Mouse (Mus musculus): ENCODE results near the gene Clasp1. TPM values are rescaled to one million over a fixed set of nuclear protein-coding genes. Genes with fewer than 3 reads are reported as not detected.

Clasp1 gene
- total and polyA plus RNA-seq, 2 experiments from 2014 or later, result 106 to 366 TPM

DNA sequence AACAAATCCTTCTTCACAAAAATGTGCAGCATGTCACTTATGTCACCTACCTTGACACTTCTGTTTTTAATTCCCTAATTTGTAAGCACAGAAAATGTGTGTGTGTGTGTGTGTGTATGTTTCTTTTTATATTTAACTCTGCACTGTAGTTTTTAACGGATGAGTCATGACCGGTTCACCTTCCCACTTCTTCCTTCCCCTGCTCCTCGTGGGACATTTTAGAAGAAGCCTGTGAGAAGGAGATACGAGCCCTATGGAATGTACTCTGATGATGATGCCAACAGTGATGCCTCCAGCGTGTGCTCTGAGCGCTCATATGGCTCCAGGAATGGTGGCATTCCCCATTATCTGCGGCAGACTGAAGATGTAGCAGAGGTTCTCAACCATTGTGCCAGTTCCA lies 154.0 kb downstream of the Clasp1 start:
- Histone ChIP-seq H3K9ac (replicated peaks; ENCODE audit: low read depth, low read length) (no peak overlapping the region), H3K9me3 (replicated peaks; ENCODE audit: control insufficient read depth, low read length) (no peaks in the 10 kb centered on the region), H3K27me3 (ENCODE audit: control insufficient read depth, insufficient read depth, low read length) (no peaks in the 10 kb centered on the region), H3K4me1 (ENCODE audit: control insufficient read depth, insufficient read depth) (no peaks in the 10 kb centered on the region), H3K36me3 (replicated peaks; ENCODE audit: control insufficient read depth, insufficient read depth, low read length) (peaks cover 90% of the 10 kb centered on the region), H3K4me2 (ENCODE audit: low read depth, low read length) (no peak overlapping the region), H3K4me3 (ENCODE audit: low read depth, low read length) (no peak overlapping the region), H3K27ac (ENCODE audit: low read depth) (no peak overlapping the region)
- ATAC-seq (ENCODE audit: insufficient read depth, low read depth) (no peak), DNase-seq (ENCODE audit: low spot score) (no peak)
- WGBS, result 77% methylated on average over 7 of the region's 7 CpGs
- TF ChIP-seq CTCF (IDR thresholded peaks at IDR 0.05; ENCODE audit: low read depth) (no peak), EP300 (IDR thresholded peaks at IDR 0.05; ENCODE audit: low read depth) (no peak)

DNA sequence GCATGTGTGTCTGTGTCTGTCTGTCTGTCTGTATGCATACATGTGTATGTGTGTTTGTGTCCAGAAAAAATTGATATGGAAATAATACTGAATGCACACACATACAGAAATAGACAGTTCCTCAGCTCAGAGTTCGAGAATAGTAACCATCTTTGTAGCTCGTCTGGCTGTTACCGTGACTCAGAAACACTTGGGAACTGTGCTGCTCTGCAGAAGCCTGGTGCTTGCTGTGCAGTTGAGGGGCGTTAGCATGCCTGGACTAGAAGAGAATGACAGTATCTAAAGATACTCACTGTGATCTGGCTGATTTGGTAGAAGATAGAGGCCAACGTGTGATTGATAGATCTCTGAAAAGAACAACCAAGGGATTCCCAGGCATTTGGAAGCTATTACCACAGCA lies 159.9 kb downstream of the Clasp1 start:
- Histone ChIP-seq H3K36me3 (replicated peaks; ENCODE audit: control insufficient read depth, insufficient read depth, low read length) (peaks cover 95% of the 10 kb centered on the region), H3K4me1 (ENCODE audit: control insufficient read depth, insufficient read depth) (no peaks in the 10 kb centered on the region), H3K9ac (replicated peaks; ENCODE audit: low read depth, low read length) (no peak overlapping the region), H3K27ac (ENCODE audit: low read depth) (no peak overlapping the region), H3K4me2 (ENCODE audit: low read depth, low read length) (no peak overlapping the region), H3K9me3 (replicated peaks; ENCODE audit: control insufficient read depth, low read length) (no peaks in the 10 kb centered on the region), H3K27me3 (ENCODE audit: control insufficient read depth, insufficient read depth, low read length) (no peaks in the 10 kb centered on the region), H3K4me3 (ENCODE audit: low read depth, low read length) (no peak overlapping the region)
- 75% methylated on average over 5 of the region's 5 CpGs for WGBS
- DNase-seq (ENCODE audit: low spot score) (no peak), ATAC-seq (ENCODE audit: insufficient read depth, low read depth) (no peak)
- no peak for TF ChIP-seq CTCF (IDR thresholded peaks at IDR 0.05; ENCODE audit: low read depth)
- no peak for TF ChIP-seq EP300 (IDR thresholded peaks at IDR 0.05; ENCODE audit: low read depth)

DNA sequence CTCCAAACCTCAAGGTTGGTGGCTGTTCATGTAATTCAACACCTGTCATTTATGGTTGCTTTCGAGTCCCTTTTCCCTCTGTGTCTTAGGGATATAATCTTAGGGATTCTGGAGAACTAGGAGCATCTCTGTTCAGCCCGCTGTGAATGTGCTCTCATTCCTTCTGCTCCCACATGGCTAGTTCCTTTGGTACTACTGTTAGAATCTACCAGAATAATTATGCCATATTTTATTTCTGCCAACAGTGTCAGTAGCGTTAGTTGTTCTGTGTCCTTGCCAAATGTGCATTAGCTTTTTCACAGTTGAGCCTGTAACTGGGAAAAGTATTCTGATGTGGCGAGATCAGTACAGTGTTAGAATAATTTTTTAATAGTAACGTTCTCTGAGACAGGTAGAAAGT lies 162.3 kb downstream of the Clasp1 start:
- Histone ChIP-seq H3K4me2 (ENCODE audit: low read depth, low read length) (no peak overlapping the region), H3K27me3 (ENCODE audit: control insufficient read depth, insufficient read depth, low read length) (no peaks in the 10 kb centered on the region), H3K27ac (ENCODE audit: low read depth) (no peak overlapping the region), H3K4me3 (ENCODE audit: low read depth, low read length) (no peak overlapping the region), H3K9ac (replicated peaks; ENCODE audit: low read depth, low read length) (no peak overlapping the region), H3K36me3 (replicated peaks; ENCODE audit: control insufficient read depth, insufficient read depth, low read length) (peaks cover 98% of the 10 kb centered on the region), H3K9me3 (replicated peaks; ENCODE audit: control insufficient read depth, low read length) (no peaks in the 10 kb centered on the region), H3K4me1 (ENCODE audit: control insufficient read depth, insufficient read depth) (no peaks in the 10 kb centered on the region)
- DNase-seq (ENCODE audit: low spot score), result no peak
- TF ChIP-seq CTCF (IDR thresholded peaks at IDR 0.05; ENCODE audit: low read depth) (no peak), EP300 (IDR thresholded peaks at IDR 0.05; ENCODE audit: low read depth) (no peak)
- WGBS, result 92% methylated on average over 5 of the region's 5 CpGs
- no peak for ATAC-seq (ENCODE audit: insufficient read depth, low read depth)

DNA sequence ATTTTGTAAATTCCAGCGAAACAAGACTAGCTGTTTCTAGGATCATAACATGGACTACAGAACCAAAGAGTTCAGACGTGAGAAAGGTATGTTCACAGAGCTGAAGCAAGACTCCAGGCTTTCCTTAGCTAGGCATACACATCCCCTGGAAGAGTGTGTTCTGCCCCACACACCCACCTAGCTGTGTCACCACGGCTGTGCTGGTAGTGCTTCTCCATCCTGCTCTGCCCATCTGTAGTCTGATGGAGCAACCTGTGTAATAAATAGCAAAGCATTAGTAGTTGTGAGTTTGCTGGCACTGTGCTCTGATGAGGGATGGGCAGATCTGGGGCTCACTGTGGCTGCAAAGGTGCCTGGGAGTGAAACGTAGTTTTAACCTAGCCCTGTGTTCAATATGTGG lies 163.2 kb downstream of the Clasp1 start:
- ATAC-seq (ENCODE audit: insufficient read depth, low read depth) (no peak), DNase-seq (ENCODE audit: low spot score) (no peak)
- no peak overlapping the region for H3K4me2 ChIP-seq (ENCODE audit: low read depth, low read length)
- H3K4me3 ChIP-seq (ENCODE audit: low read depth, low read length), result no peak overlapping the region
- WGBS, result 92% methylated on average over 4 of the region's 4 CpGs
- H3K9ac ChIP-seq (replicated peaks; ENCODE audit: low read depth, low read length), result no peak overlapping the region
- H3K9me3 ChIP-seq (replicated peaks; ENCODE audit: control insufficient read depth, low read length), result no peaks in the 10 kb centered on the region
- H3K27me3 ChIP-seq (ENCODE audit: control insufficient read depth, insufficient read depth, low read length), result no peaks in the 10 kb centered on the region
- no peaks in the 10 kb centered on the region for H3K4me1 ChIP-seq (ENCODE audit: control insufficient read depth, insufficient read depth)
- peaks cover 98% of the 10 kb centered on the region for H3K36me3 ChIP-seq (replicated peaks; ENCODE audit: control insufficient read depth, insufficient read depth, low read length)
- no peak overlapping the region for H3K27ac ChIP-seq (ENCODE audit: low read depth)
- TF ChIP-seq EP300 (IDR thresholded peaks at IDR 0.05; ENCODE audit: low read depth) (no peak), CTCF (IDR thresholded peaks at IDR 0.05; ENCODE audit: low read depth) (no peak)

DNA sequence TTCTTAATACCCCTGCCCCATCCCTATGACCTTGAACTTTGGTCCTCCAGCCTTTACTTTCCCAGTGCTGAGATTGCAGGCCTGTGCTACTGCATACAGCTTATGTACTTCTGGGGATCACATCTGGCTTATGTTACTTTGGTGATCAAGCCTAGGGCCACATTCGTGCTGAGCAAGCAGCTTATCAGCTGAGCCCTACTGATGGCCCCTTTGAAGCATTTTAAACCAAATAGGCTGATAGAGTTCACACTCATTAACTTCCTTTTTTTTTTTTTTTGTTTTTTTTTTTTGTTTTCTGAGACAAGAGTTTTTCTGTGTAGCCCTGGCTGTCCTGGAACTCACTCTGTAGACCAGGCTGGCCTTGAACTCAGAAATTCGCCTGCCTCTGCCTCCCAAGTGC lies 164.2 kb downstream of the Clasp1 start:
- 54% methylated on average over 2 of the region's 2 CpGs for WGBS
- no peak for ATAC-seq (ENCODE audit: insufficient read depth, low read depth)
- peaks cover 98% of the 10 kb centered on the region for H3K36me3 ChIP-seq (replicated peaks; ENCODE audit: control insufficient read depth, insufficient read depth, low read length)
- no peak overlapping the region for H3K9ac ChIP-seq (replicated peaks; ENCODE audit: low read depth, low read length)
- no peak overlapping the region for H3K4me2 ChIP-seq (ENCODE audit: low read depth, low read length)
- no peaks in the 10 kb centered on the region for H3K4me1 ChIP-seq (ENCODE audit: control insufficient read depth, insufficient read depth)
- H3K9me3 ChIP-seq (replicated peaks; ENCODE audit: control insufficient read depth, low read length), result no peaks in the 10 kb centered on the region
- no peak overlapping the region for H3K4me3 ChIP-seq (ENCODE audit: low read depth, low read length)
- TF ChIP-seq EP300 (IDR thresholded peaks at IDR 0.05; ENCODE audit: low read depth) (no peak), CTCF (IDR thresholded peaks at IDR 0.05; ENCODE audit: low read depth) (no peak)
- no peak for DNase-seq (ENCODE audit: low spot score)
- no peak overlapping the region for H3K27ac ChIP-seq (ENCODE audit: low read depth)
- H3K27me3 ChIP-seq (ENCODE audit: control insufficient read depth, insufficient read depth, low read length), result no peaks in the 10 kb centered on the region

DNA sequence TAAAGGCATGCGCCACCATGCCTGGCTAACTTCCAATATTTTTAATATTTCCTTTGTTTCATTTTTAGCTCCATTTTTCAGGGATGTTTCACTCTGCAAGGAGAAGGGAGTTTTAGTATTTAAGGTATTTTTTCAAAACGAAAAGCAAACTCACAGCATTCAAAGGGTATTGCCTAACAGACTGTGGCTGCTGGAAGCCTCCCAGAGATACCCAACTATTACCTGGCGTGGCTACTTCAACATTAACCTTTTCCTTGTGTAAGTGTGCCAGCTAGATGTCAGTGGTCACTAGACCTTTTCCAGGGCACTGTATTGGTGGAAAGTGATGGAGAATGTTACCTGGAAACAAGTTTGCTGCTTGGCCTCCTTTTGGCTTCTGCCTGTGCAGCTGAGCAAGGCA lies 164.6 kb downstream of the Clasp1 start:
- H3K36me3 ChIP-seq (replicated peaks; ENCODE audit: control insufficient read depth, insufficient read depth, low read length), result peaks cover 96% of the 10 kb centered on the region
- H3K4me2 ChIP-seq (ENCODE audit: low read depth, low read length), result no peak overlapping the region
- no peaks in the 10 kb centered on the region for H3K9me3 ChIP-seq (replicated peaks; ENCODE audit: control insufficient read depth, low read length)
- H3K9ac ChIP-seq (replicated peaks; ENCODE audit: low read depth, low read length), result no peak overlapping the region
- H3K4me1 ChIP-seq (ENCODE audit: control insufficient read depth, insufficient read depth), result no peaks in the 10 kb centered on the region
- TF ChIP-seq CTCF (IDR thresholded peaks at IDR 0.05; ENCODE audit: low read depth) (no peak), EP300 (IDR thresholded peaks at IDR 0.05; ENCODE audit: low read depth) (no peak)
- no peaks in the 10 kb centered on the region for H3K27me3 ChIP-seq (ENCODE audit: control insufficient read depth, insufficient read depth, low read length)
- ATAC-seq (ENCODE audit: insufficient read depth, low read depth) (no peak), DNase-seq (ENCODE audit: low spot score) (no peak)
- WGBS, result 83% methylated on average over 3 of the region's 3 CpGs
- no peak overlapping the region for H3K27ac ChIP-seq (ENCODE audit: low read depth)
- no peak overlapping the region for H3K4me3 ChIP-seq (ENCODE audit: low read depth, low read length)

Data from heart, postnatal 0 days (tissue).